Comparison of ENCODE assay signal across 17 mouse cellular contexts in the genomic region with DNA sequence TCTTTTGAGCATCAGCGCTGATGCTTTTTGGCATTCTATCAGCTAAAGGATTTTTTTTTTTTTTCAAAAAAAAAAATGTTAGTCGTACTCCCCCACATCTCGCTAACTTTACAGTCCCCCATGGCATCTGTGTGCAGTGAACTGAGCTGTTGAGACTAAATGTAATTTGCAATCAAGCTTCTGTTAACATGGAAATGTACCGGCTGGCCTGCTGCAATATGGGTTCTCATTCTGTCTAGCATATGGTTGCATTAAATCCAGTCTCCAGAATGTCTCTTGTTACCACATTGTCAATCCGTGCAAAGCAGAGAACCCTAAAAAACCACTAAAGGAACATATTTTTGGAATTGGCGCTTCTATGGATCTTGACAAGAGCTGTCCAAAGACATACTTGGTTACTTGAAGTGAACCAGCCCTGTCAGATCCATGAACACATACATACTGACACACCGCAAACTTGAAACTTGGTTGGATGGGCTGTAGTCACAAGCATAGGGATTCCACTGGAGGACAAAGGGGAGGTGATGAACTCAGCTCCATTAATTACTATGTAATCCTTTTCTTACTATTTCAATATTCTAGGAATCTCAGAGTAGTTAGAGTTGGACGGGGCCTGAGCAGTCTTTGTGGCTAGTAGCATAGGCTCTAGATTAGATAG. TPM values are rescaled to one million over a fixed set of nuclear protein-coding genes. Genes with fewer than 3 reads are reported as not detected.
A peak's percentile ranks its signal among the peaks of the same experiment; 100 is the strongest.
DNase-seq lines count a peak whose midpoint lies in the region; ATAC-seq lines count a peak whose summit lies in the region.
"Had no signal": no experiment of that assay in that cellular context is flagged by ENCODE, and none has a peak within 500 bp of the region (broad histone marks: within the 10 kb centered on the region; RNA-seq: fewer than 3 reads in every experiment).

No protein-coding gene starts in this region.

- no peaks in the 10 kb centered on the region for H3K27me3 ChIP-seq in forebrain, embryonic 15.5 days
- H3K27me3 ChIP-seq in forebrain, embryonic 11.5 days (ENCODE audit: control insufficient read depth, insufficient read depth, low read length) = no peaks in the 10 kb centered on the region
- H3K27me3 ChIP-seq: kidney, embryonic 15.5 days; limb, embryonic 15.5 days had no signal

- H3K27ac ChIP-seq in forebrain, embryonic 15.5 days (replicated peaks) = peak overlapping the region; percentile 83
- no peak overlapping the region for H3K27ac ChIP-seq in forebrain, embryonic 11.5 days (ENCODE audit: low read depth, low read length)
- H3K27ac ChIP-seq: kidney, embryonic 15.5 days; limb, embryonic 15.5 days had no signal

- H3K4me2 ChIP-seq in forebrain, embryonic 15.5 days (replicated peaks) = no peak overlapping the region
- H3K4me2 ChIP-seq in forebrain, embryonic 11.5 days (ENCODE audit: low read depth, low read length, severe bottlenecking) = no peak overlapping the region
- H3K4me2 ChIP-seq: kidney, embryonic 15.5 days; limb, embryonic 15.5 days had no signal

- H3K9ac ChIP-seq in forebrain, embryonic 15.5 days (replicated peaks) = no peak overlapping the region
- no peak overlapping the region for H3K9ac ChIP-seq in forebrain, embryonic 11.5 days (ENCODE audit: low read length)
- H3K9ac ChIP-seq: kidney, embryonic 15.5 days; limb, embryonic 15.5 days had no signal

- peak; percentile 95 for ATAC-seq in forebrain, embryonic 15.5 days (replicated peaks)
- ATAC-seq in forebrain, embryonic 11.5 days (replicated peaks; ENCODE audit: low FRiP score) = no peak

- H3K9me3 ChIP-seq in forebrain, embryonic 15.5 days = no peaks in the 10 kb centered on the region
- H3K9me3 ChIP-seq in forebrain, embryonic 11.5 days (ENCODE audit: control insufficient read depth, low read length) = no peaks in the 10 kb centered on the region
- H3K9me3 ChIP-seq: kidney, embryonic 15.5 days; limb, embryonic 15.5 days had no signal

- 54% methylated on average over 8 of the region's 8 CpGs for WGBS in forebrain, embryonic 15.5 days
- 95% methylated on average over 8 of the region's 8 CpGs for WGBS in forebrain, embryonic 11.5 days

- H3K4me1 ChIP-seq in forebrain, embryonic 15.5 days = peaks cover 9% of the 10 kb centered on the region; the same call in 1 of the 2 replicates
- no peaks in the 10 kb centered on the region for H3K4me1 ChIP-seq in forebrain, embryonic 11.5 days (replicated peaks; ENCODE audit: control insufficient read depth, insufficient read depth, low read length)
- H3K4me1 ChIP-seq: limb, embryonic 15.5 days had no signal

- H3K36me3 ChIP-seq in forebrain, embryonic 15.5 days = no peaks in the 10 kb centered on the region
- no peaks in the 10 kb centered on the region for H3K36me3 ChIP-seq in forebrain, embryonic 11.5 days (ENCODE audit: control insufficient read depth, insufficient read depth, low read length)
- H3K36me3 ChIP-seq: kidney, embryonic 15.5 days; limb, embryonic 15.5 days had no signal

- H3K4me3 ChIP-seq in forebrain, embryonic 15.5 days = no peak overlapping the region
- no peak overlapping the region for H3K4me3 ChIP-seq in forebrain, embryonic 11.5 days (ENCODE audit: low read depth, low read length)
- H3K4me3 ChIP-seq: erythroblast, embryonic 14.5 days; kidney, embryonic 15.5 days; limb, embryonic 15.5 days had no signal

- DNase-seq in forebrain, embryonic 11.5 days (ENCODE audit: low spot score) = no peak
- DNase-seq in brain, adult 2 months (ENCODE audit: low read depth, low spot score) = peak; percentile 90
- DNase-seq in frontal cortex, postnatal 36 days (ENCODE audit: low spot score in 2 of 2) = peak; percentile 61 to 90
- DNase-seq in left cerebral cortex, postnatal 25 days (ENCODE audit: low spot score in 2 of 2) = peak; percentile 66 to 94
- DNase-seq in embryo, embryonic 10 days (ENCODE audit: low spot score) = no peak
- DNase-seq in cerebellum, postnatal 25 days = no peak
- DNase-seq in gastrocnemius, postnatal 10 days = no peak
- DNase-seq: adrenal gland, adult 8-10 months had no signal

- intact Hi-C loops in left cerebral cortex, postnatal 25 days (cut with DNase I) = loop anchor here (1.0 to 2.0 kb wide), 2 partner anchors 59 to 295 kb away; no protein-coding TSS in a partner anchor

RNA-seq across cellular contexts. Expression of gene Tprg, which starts 30.9 kb away (rescaled TPM):
- not detected in 2 replicates for polyA plus RNA-seq in forebrain, embryonic 15.5 days (2015; fragmentation: Nextera tagmentation; extraction: Ambion mirVana)
- polyA plus RNA-seq in forebrain, embryonic 11.5 days (2014; fragmentation: Nextera tagmentation; extraction: Ambion mirVana) = 0.17 TPM in 1 of 2 replicates, not detected in the other
- not detected for total RNA-seq in left cerebral cortex, postnatal 25 days (2021)
- not detected for total RNA-seq in gastrocnemius, postnatal 10 days (2021)
- total RNA-seq: adrenal gland, adult 8-10 months; heart, adult 8-10 months; MEL had no signal
- polyA plus RNA-seq: erythroblast, embryonic 14.5 days; hindbrain, embryonic 11.5 days; kidney, embryonic 15.5 days; neural tube, embryonic 11.5 days; spleen, adult 2 months had no signal

Comparison
In these comparisons a context has a peak if more than half of its experiments do, and no peak if none do; other contexts are left out.
1. DNase-seq: peak in brain, adult 2 months (single experiment), frontal cortex, postnatal 36 days (2 of 2) and left cerebral cortex, postnatal 25 days (2 of 2); none in forebrain, embryonic 11.5 days (single experiment), embryo, embryonic 10 days (single experiment), cerebellum, postnatal 25 days (0 of 2) and gastrocnemius, postnatal 10 days (single experiment).